Mouse (Mus musculus): ENCODE measurements around the gene Dapk2. TPM values are rescaled to one million over a fixed set of nuclear protein-coding genes. Genes with fewer than 3 reads are reported as not detected.

The Dapk2 gene
- total RNA-seq, 2 experiments from 2014 or later, result 0.47 to 0.61 TPM

- DNase-seq (ENCODE audit: low spot score in 2 of 2), result no peak
- TF ChIP-seq CTCF (conservative IDR thresholded peaks at IDR 0.05), result no peak
- H3K4me3 ChIP-seq, result no peak overlapping the region
- no peak overlapping the region for H3K27ac ChIP-seq
Measured at GRCm38 (mm10) chr9:66202463-66202862, 44.4 kb downstream of the Dapk2 start.

- no peak overlapping the region; the same call in 1 of the 2 replicates for H3K27ac ChIP-seq
- no peak; the same call in 1 of the 2 replicates for TF ChIP-seq CTCF (conservative IDR thresholded peaks at IDR 0.05)
- no peak overlapping the region for H3K4me3 ChIP-seq
- DNase-seq (ENCODE audit: low spot score in 2 of 2), result peak; percentile 23 to 38
Measured at GRCm38 (mm10) chr9:66205702-66206101, 47.7 kb downstream of the Dapk2 start.

GRCm38 (mm10) chr9:66206825-66207224 lies 48.8 kb downstream of the Dapk2 start:
- Histone ChIP-seq H3K4me3 (no peak overlapping the region), H3K27ac (no peak overlapping the region)
- no peak for DNase-seq (ENCODE audit: low spot score in 2 of 2)
- TF ChIP-seq CTCF (conservative IDR thresholded peaks at IDR 0.05), result no peak

GRCm38 (mm10) chr9:66211420-66211819 lies 53.4 kb downstream of the Dapk2 start:
- TF ChIP-seq CTCF (conservative IDR thresholded peaks at IDR 0.05), result no peak
- Histone ChIP-seq H3K4me3 (no peak overlapping the region), H3K27ac (no peak overlapping the region)
- DNase-seq (ENCODE audit: low spot score in 2 of 2), result no peak

- DNase-seq (ENCODE audit: low spot score in 2 of 2), result no peak
- Histone ChIP-seq H3K4me3 (no peak overlapping the region), H3K27ac (no peak overlapping the region)
- TF ChIP-seq CTCF (conservative IDR thresholded peaks at IDR 0.05), result no peak
Measured at GRCm38 (mm10) chr9:66212088-66212487, 54.1 kb downstream of the Dapk2 start.

DNA sequence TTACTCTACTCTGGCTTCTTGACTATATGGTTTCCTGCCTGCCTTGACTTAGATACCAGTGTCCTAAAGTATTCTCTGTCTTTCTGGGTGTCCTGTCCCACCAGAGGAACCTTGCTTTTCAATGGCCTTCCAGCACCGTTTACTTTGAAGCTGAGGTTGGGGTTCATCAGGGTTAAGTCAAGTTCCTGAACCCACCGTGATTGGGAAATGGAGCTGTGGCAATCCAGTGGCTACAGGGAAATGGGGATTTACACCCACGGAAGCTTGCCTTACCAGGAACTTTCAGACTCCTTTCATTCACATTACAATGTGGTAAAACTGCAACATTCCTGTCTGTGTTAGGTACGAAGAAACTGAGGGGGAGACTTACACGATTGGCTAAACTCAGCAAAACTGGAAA lies 54.8 kb downstream of the Dapk2 start:
- DNase-seq (ENCODE audit: low spot score in 2 of 2), result no peak
- Histone ChIP-seq H3K4me3 (no peak overlapping the region), H3K27ac (no peak overlapping the region)
- TF ChIP-seq CTCF (conservative IDR thresholded peaks at IDR 0.05), result no peak

DNA sequence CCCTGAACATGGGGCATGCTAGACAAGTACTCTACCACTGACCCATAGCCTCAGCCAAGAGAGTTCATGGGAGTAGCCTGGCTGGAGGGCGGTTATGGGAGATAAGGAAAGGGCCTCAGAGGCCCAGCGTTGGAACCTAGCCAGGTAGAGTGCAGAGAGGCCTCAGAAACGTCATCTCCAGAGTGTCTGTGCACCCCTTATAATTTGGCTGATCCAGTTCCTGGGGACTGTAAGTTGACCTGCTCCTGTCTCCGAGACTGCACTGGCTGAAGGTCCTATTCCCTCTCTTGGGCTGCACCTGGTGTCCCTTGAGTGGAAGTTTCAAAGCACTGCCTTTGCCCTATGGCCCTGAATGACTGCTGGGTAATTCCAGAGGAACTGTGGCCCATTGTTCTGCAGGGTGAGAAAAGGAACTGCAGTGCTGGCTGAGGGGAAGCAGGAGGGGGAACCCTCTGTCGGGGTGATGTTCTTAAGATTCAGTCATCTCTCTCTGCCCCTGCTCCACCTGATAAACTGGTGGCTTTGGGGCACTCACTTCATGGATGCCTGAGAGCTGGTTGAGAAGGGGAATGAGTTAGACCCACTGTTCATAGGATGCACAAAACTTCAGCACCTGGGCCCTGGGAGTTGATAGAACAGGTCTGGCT lies 55.5 kb downstream of the Dapk2 start:
- Histone ChIP-seq H3K27ac (no peak overlapping the region), H3K4me3 (no peak overlapping the region)
- DNase-seq (ENCODE audit: low spot score in 2 of 2), result no peak
- no peak for TF ChIP-seq CTCF (conservative IDR thresholded peaks at IDR 0.05)

- Histone ChIP-seq H3K4me3 (no peak overlapping the region), H3K27ac (no peak overlapping the region)
- TF ChIP-seq CTCF (conservative IDR thresholded peaks at IDR 0.05), result no peak
- no peak for DNase-seq (ENCODE audit: low spot score in 2 of 2)
Measured at GRCm38 (mm10) chr9:66215551-66215950, 57.5 kb downstream of the Dapk2 start.

- H3K4me3 ChIP-seq, result no peak overlapping the region
- H3K27ac ChIP-seq, result no peak overlapping the region
- DNase-seq (ENCODE audit: low spot score in 2 of 2), result no peak
- no peak for TF ChIP-seq CTCF (conservative IDR thresholded peaks at IDR 0.05)
Measured at GRCm38 (mm10) chr9:66217970-66218369, 59.9 kb downstream of the Dapk2 start.

GRCm38 (mm10) chr9:66218917-66219725 lies 61.1 kb downstream of the Dapk2 start:
- TF ChIP-seq CTCF (conservative IDR thresholded peaks at IDR 0.05), result no peak
- Histone ChIP-seq H3K27ac (no peak overlapping the region), H3K4me3 (no peak overlapping the region)
- no peak for DNase-seq (ENCODE audit: low spot score in 2 of 2)

DNA sequence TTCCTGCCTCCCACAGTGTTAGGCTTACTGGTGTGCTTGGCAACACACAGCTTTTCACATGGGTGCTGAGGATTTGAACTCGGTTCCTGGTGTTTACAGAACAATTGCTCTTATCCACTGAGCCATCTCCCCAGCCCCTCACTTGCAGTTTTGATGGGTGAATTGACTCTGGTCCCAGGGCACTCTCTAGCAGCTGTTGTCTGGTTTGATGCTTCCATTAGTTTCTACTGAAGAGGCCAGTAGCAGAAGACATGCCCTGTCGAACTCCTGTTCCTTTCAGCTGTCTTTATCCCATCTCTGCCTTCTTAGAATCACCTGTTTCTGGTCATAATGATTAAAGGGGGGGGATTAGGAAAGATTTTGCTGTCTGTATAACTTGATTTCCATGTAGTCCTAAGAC lies 65.8 kb downstream of the Dapk2 start:
- DNase-seq (ENCODE audit: low spot score in 2 of 2), result no peak
- H3K27ac ChIP-seq, result no peak overlapping the region
- no peak for TF ChIP-seq CTCF (conservative IDR thresholded peaks at IDR 0.05)
- no peak overlapping the region for H3K4me3 ChIP-seq

DNA sequence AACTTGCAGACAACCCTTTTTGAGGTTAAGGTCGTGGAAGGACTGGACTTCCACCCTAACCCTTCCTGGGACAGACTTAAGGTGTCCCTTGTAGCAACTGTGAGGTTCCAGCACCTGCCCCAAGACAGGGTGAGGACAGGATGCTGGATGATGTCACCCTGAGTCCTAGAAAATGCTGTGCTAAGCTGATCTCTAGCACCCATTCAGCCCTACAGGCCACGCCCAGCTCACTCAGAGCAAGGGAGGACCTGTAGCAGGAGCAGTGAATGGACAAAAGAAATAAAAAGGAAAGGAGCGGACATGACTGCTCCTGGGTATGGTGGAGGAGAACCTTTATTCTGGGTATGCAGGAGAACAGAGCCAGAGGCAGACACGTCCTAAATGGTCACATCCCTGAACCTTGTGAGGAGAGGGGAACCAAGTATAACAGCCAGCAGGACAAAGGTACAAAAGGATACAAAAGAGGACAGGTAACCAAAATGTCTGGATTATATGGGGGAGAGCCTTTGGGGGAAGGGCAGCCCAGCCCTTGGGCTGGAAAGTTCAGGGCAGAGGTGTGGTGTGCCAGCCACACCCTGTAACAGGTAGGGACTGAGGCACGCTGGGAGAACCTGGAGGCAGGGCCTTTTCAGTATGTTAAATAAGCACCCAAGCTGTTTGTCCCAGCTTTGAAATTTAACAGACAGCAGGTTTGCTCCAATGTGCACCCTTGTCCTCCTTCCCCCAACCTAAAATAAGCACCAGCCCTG lies 67.9 kb downstream of the Dapk2 start:
- no peak overlapping the region for H3K27ac ChIP-seq
- DNase-seq (ENCODE audit: low spot score in 2 of 2), result no peak
- H3K4me3 ChIP-seq, result no peak overlapping the region
- TF ChIP-seq CTCF (conservative IDR thresholded peaks at IDR 0.05), result no peak

GRCm38 (mm10) chr9:66228456-66229151 lies 70.6 kb downstream of the Dapk2 start:
- TF ChIP-seq CTCF (conservative IDR thresholded peaks at IDR 0.05), result no peak
- H3K27ac ChIP-seq, result no peak overlapping the region
- no peak overlapping the region for H3K4me3 ChIP-seq
- DNase-seq (ENCODE audit: low spot score in 2 of 2), result no peak
